ENCODE assay signal across 13 mouse cellular contexts in genomic region chr11:65226766-65227165, GRCm38 (mm10). TPM values are rescaled to one million over a fixed set of nuclear protein-coding genes. Genes with fewer than 3 reads are reported as not detected.
DNase-seq lines count a peak whose midpoint lies in the region; ATAC-seq lines count a peak whose summit lies in the region.
"Had no signal": no experiment of that assay in that cellular context is flagged by ENCODE, and none has a peak within 500 bp of the region (broad histone marks: within the 10 kb centered on the region; RNA-seq: fewer than 3 reads in every experiment).

No protein-coding gene starts in this region.

- 56% methylated on average over 10 of the region's 10 CpGs for WGBS in kidney, embryonic 15.5 days
- 61% methylated on average over 10 of the region's 10 CpGs for WGBS in forebrain, embryonic 15.5 days

- no peaks in the 10 kb centered on the region for H3K4me1 ChIP-seq in kidney, embryonic 15.5 days
- no peaks in the 10 kb centered on the region for H3K4me1 ChIP-seq in forebrain, embryonic 15.5 days

- DNase-seq in adrenal gland, postnatal 10 days, result peak; percentile 23
- DNase-seq in adrenal gland, adult 8-10 months, result no peak
- peak; percentile 4 for DNase-seq in kidney, postnatal 14 days
- DNase-seq in forelimb bud, embryonic 11.5 days (ENCODE audit: low read depth, low spot score), result peak; percentile 43
- DNase-seq in heart, postnatal 14 days, result peak; percentile 25 to 37
- no peak for DNase-seq in c-Kit-positive CD71-positive TER-119-positive erythroid progenitor cells, embryonic 14.5 days (ENCODE audit: low spot score)
- DNase-seq: kidney, postnatal 36 days; lung, postnatal 14 days; thymus, postnatal 14 days had no signal

- intact Hi-C loops in heart, postnatal 14 days (cut with DNase I), result no loop called here

- no peaks in the 10 kb centered on the region for H3K9me3 ChIP-seq in kidney, embryonic 15.5 days (replicated peaks)
- H3K9me3 ChIP-seq in forebrain, embryonic 15.5 days, result no peaks in the 10 kb centered on the region

- no peak overlapping the region for H3K9ac ChIP-seq in kidney, embryonic 15.5 days
- H3K9ac ChIP-seq in forebrain, embryonic 15.5 days (replicated peaks), result no peak overlapping the region

- H3K36me3 ChIP-seq in kidney, embryonic 15.5 days, result no peaks in the 10 kb centered on the region
- H3K36me3 ChIP-seq in forebrain, embryonic 15.5 days, result no peaks in the 10 kb centered on the region

- H3K4me2 ChIP-seq in kidney, embryonic 15.5 days, result no peak overlapping the region
- H3K4me2 ChIP-seq in forebrain, embryonic 15.5 days (replicated peaks), result no peak overlapping the region

- H3K4me3 ChIP-seq in kidney, embryonic 15.5 days (replicated peaks), result no peak overlapping the region
- no peak overlapping the region for H3K4me3 ChIP-seq in forebrain, embryonic 15.5 days
- H3K4me3 ChIP-seq: erythroblast, embryonic 14.5 days had no signal

- H3K27ac ChIP-seq in kidney, embryonic 15.5 days, result no peak overlapping the region
- no peak overlapping the region for H3K27ac ChIP-seq in forebrain, embryonic 15.5 days (replicated peaks)

- no peaks in the 10 kb centered on the region for H3K27me3 ChIP-seq in kidney, embryonic 15.5 days
- H3K27me3 ChIP-seq in forebrain, embryonic 15.5 days, result 0 out of 2 replicates have a peak, but pooled peaks cover 2% of the 10 kb centered on the region

- no peak for ATAC-seq in kidney, embryonic 15.5 days (replicated peaks; ENCODE audit: low FRiP score)
- no peak for ATAC-seq in forebrain, embryonic 15.5 days (replicated peaks)

RNA-seq across cellular contexts. Expression of gene Myocd, which starts 43.0 kb away (rescaled TPM):
- 1 to 10 TPM; 1.3 to 2.1 TPM for total RNA-seq in adrenal gland, postnatal 10 days (2021)
- under 1 TPM in 3 of 4 experiments, not detected in 1; 0.19 to 0.59 (median 0.20) TPM for total RNA-seq in adrenal gland, adult 8-10 months (2022)
- polyA plus RNA-seq in kidney, embryonic 15.5 days (2015; fragmentation: Nextera tagmentation; extraction: Ambion mirVana), result 4.5 and 12.4 TPM in 2 replicates
- 100 to 1,000 TPM; 106 to 112 TPM for total RNA-seq in heart, postnatal 14 days (2021)
- polyA plus RNA-seq in forebrain, embryonic 15.5 days (2015; fragmentation: Nextera tagmentation; extraction: Ambion mirVana), result 0.22 and 0.45 TPM in 2 replicates
- total RNA-seq: monocyte, adult 5-6 weeks had no signal
- polyA plus RNA-seq: erythroblast, embryonic 14.5 days had no signal

Comparison
In these comparisons a context has a peak if more than half of its experiments do, and no peak if none do; other contexts are left out.
1. DNase-seq: peak in adrenal gland, postnatal 10 days (single experiment), kidney, postnatal 14 days (single experiment), forelimb bud, embryonic 11.5 days (single experiment) and heart, postnatal 14 days (2 of 2); none in adrenal gland, adult 8-10 months (single experiment) and c-Kit-positive CD71-positive TER-119-positive erythroid progenitor cells, embryonic 14.5 days (single experiment).
2. RNA of gene Myocd, which starts 43.0 kb away (total RNA-seq): 106 to 112 TPM in heart, postnatal 14 days; 1.3 to 2.1 TPM in adrenal gland, postnatal 10 days and 0.19 to 0.59 TPM in adrenal gland, adult 8-10 months; every median in the first group is over 10 times any median in the second.